Mouse (Mus musculus) testis, postnatal 10 days (tissue): ENCODE measurements around the gene Gatb.

ENCODE experiments used
- DNase-seq: peaks from one replicate; pipeline ENCODE4 v3.0.0; 2021; ENCODE audit warnings: low spot score

Gatb gene

DNA sequence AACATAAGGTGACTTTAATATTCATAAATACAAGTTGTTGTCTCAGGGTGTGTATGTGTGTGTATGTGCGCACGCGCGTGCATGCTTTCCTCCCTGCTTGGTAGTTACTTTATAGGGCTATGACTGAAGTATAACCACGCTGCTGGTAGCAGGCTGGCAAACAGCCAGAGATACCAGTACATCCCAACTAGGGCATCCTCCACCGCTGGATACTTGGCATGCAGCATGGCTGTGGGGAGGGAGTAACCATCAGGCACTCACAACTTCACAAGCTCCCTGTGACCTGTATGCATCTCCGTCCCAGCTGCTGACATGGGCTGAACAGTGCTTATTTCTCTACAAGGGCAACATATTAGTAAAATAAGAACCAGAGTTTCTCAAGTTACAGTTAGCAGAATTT, 85.8 kb downstream of the Gatb start:
- DNase-seq = no peak

DNA sequence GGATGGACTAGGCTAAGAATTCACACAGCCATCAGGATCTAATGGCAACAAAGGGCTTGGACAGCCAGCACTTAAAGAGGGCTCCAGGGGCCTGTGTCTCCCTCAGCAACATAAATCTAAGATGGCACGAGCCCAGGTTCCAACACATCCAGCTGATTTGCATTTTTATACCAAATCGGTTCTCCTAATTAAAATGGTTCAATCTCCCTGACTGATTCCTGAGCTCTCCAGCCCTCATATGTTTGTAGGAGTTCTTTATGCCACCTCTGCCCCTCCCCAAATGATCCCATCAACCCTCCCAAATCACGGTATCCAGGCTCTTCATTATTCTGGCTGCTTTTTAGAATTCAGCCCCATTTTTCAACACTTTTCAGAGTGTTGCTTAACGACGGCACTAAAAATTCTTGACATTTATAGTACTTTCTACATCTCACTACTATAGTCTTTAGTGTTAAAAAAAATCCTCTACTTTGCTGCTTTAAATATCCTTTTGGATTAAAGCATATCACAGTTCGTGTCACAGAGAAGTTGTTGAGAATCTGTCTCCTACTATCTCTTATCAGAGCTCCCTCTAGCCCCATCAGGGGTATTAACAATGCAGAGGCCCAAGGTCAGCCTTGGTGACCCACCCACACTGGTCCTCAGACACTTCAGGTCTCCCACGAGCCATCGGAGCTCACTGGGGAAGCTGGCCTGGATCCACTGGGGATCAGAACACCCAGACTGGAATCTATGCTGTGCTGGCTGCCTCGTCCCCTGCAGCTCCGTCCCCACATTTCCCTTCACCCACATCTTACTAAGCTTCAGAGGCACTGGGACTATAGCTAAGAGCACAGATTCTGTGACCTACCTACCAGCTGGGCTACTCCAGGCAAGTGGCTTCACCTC, 88.3 kb downstream of the Gatb start:
- DNase-seq = no peak

DNA sequence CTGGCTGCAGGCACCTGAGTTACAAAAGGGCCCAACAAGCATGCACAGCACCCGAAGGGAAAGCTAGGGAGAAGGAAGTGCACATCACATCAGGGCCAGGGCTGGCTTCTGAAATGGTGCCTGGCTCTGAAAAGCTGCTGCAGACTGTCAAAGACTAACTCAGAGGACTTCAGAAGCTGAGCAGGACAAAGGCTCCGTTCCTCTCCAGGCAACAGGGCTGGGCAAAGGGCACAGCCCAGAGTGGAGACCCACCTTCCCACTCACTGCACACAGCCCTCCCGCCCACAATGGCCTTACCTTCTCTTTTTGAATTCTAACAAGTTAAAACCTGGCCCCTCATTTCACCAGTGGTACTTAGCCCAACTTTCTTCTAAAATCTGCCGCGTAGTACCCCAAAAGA, 89.9 kb downstream of the Gatb start:
- no peak for DNase-seq

DNA sequence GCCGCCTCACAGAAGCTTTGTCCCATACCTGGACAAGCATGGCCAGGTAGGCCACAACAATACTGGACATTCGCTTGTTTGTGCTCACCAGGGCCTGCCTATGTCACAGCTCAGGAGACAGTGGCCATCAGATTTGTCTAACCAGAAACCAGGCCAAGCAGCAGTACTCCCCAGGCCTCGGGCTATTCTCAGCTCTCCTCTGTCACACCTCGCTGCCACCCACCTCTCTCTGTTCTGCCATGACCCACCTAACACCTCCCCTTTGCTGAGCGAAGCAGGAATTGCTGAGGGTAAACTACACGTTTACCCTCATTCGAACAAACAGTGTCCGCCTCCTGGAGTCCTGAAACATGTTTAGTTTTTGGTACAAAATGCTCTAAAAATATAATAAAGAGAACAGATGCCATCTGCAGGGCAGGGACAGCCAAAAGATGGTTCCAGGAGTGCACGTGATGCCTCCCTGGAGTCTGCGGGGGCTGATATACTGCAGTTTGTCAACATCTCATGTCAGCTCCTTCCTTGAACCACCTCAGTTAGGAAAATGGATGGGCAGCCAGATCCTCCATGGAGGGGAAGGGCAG, 90.8 kb downstream of the Gatb start:
- no peak for DNase-seq

DNA sequence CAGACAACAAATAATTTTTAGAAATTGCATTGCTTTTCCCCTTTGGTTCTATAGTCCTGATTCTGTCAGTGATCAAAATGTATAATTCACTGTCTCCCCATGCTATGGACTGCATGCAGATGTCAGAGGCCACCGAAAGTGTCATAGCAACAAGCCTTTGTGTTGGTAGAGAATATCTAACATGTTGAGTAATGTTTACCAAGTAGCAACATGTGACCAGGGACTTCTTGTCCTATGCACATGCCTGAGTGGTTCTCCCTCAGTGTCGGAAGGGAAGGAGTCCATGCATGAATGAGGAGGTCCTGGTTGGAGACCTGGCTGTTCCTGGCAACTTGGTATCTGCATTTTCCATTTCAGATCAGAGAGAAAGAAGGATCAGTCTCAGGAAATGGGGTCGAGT, 92.2 kb downstream of the Gatb start:
- DNase-seq = no peak

DNA sequence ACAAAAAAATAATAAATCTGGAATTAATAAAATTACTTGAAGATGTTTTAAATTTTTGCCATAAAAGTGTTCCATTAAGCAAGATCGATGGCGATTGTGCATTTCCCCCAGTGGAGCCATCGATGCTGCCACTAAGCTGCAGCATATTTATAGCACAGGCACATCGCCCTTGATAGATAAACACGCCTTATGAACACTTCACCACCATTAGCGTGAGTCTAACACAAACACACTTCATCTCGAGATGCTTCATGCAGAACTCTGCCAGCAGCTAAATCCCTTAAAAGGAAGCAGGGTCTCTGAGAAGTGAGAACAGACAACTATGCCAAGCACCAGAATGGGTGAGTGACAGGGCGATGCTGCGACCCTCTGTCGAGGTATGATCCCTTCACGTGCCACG, 92.8 kb downstream of the Gatb start:
- no peak for DNase-seq

DNA sequence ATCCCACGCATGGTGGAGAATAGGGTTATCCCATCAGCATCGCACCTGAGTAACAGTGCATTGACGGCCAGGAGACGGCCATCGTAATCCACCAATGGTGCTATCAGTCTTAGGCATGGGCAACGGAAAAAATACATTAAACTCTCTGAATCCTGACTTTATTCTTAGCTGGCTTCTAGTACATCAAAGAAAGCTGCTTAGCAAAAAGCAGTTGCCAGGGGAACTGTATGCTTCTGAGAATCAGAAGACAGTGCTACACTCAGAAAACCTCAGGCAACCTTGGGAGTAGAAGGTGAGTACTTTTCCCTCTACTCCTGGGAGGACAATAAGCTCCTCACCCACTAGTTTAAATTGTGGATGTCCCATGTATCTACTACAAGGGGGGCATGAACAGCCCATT, 93.8 kb downstream of the Gatb start:
- no peak for DNase-seq

DNA sequence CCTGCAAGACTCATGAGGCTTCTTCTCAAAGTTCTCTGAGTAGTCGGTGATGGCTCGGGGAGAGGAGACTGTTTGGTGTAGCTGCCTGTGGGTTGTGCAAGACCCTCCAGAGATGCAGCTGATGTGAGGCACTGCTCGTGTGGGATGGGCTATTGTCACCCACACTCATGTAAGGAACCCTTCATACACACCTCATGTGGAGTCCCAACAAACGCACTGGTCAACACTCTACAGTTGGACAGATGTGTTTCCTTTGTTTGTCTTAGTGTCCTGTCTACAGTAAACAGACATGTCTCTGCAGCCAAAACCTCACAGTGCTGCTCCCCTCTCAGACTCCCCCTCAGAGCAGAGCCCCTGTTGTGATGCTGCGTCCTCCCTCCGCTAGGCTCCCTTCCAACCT, 95.9 kb downstream of the Gatb start:
- DNase-seq = no peak

DNA sequence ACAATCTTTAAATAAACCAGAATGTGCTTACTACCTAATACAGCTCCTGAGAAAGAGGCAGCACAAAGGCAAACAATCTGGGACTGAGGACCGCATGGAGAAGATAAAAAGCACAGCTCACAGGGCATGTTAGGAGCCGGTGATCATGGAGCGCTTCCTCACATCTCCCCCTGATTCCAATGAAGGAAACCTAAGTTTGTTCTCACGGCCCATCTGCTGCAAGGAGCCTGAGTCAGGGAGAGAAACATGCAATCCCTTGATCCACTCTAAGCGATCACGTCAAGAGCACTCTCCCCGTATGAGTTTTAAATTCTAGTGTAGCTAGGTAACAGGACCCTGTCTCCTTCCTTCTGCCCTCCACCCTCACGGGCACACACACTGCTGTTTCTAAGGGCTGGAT, 103.2 kb downstream of the Gatb start:
- DNase-seq = no peak

DNA sequence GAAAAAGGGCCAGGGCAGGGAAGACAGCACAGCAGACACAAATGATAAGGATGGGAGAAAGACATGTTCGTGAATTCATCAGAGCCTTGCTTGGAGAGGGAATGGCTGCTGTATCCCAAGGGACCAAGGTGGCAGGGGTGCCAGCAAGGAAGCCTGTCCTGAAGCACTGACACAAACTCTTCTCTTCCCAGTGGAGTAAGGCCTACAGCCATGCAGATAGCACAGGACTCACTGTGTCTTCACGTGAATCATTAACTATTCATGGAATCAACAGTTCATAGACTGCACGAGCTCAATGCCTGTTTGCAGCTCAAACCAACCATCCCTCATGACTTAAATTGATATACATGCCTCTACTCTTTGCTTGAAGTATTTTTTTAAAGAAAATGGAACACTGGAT, 104.0 kb downstream of the Gatb start:
- DNase-seq = no peak

DNA sequence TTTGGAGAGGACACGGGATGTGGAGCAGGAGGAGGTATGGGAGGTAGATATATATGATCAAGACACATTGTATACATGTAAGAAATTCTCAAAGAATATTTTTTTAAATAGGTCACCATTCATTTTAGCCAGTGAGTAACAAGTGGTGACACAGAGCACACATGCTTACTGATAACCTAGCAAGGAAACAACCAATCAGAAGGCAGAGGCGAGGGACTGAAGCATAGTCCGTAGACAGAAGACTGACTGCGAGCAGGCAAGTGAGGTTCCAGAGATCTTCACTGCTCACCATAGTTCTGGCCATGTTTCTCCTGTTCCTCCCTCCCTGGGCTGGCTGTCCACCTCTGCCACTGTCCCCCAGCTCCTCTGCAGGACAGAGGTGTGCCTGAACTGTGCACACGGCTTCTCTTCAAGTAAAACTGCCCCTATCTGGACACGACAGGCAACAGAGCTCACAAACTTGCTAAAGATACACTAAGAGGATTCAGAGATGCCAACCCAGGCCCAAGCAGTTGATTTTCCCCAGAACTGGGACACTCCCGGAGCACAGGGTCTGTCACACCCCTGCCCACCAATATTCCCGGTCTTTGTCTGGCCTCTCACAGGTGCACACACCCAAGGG, 105.5 kb downstream of the Gatb start:
- DNase-seq = no peak

DNA sequence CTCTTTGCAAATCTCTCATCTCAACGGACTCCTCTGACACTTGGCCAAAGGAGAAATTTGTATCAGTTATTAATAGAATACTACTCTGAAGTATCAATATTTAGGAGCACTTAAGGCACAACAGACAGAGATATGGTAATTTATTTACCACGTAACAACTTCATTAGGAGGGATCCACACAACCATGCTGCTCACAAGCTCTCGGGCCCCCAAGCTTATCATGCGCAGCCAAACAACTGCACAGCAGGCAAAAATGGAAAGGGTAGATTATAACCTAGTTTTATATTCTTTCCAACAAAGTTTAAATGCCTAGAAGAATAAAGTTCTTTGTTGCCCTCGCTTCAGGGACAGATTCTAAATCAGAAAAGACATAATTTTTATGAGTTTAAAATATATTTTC, 106.0 kb downstream of the Gatb start:
- DNase-seq = no peak

DNA sequence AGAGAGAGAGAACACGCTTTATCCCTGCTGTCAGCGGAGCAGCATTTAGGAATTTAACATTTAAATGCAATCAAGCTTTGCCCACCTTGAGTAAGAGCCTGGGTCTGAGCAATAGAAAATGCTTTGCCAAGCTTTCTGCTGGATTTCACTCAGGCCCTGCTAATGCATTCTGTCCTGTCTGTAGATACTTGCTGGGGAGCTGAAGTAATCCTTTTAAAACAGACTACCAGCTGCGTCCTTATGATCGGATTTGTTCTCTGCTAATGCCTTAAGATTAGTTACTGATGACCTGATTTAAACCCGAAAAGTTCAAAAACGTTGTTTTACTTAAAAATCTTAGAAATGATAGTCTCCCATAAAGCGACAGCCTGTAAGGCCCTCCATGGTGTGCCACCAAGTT, 107.2 kb downstream of the Gatb start:
- no peak for DNase-seq

DNA sequence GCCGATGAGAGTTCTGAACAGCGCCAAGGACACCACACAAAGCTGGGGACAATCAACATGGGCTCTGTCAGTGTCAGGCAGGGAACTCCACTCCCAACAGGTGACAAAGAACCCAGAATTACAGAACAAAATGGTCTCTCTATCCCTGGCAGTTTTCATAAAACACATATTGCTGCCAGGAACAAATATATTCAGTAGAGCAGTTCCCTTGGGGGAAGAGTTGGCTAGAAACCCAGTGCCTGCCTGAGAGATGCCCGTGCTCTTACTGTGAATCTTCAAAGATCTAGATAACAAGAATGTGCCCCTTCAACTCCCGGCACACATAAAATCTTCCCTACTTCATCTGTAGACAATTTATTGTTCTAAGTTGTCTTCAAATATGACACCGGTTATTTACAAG, 109.7 kb downstream of the Gatb start:
- no peak for DNase-seq

DNA sequence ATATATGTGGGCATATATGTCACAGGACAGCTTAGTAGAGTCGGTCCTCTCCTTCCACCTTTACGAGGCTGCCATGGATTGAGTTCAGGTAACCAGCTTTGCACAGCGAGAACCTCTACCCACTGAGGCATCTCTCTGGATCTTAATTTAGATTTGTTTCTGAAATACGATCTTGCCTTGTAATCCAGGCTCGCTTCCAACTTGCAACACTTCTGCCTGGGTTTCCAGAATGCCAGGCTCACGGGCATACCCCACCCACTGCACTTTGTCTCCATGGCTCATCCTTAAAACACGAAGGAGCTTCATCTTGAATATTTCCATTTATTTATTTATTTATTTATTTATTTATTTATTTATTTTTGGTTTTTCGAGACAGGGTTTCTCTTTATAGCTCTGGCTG, 111.4 kb downstream of the Gatb start:
- no peak for DNase-seq

DNA sequence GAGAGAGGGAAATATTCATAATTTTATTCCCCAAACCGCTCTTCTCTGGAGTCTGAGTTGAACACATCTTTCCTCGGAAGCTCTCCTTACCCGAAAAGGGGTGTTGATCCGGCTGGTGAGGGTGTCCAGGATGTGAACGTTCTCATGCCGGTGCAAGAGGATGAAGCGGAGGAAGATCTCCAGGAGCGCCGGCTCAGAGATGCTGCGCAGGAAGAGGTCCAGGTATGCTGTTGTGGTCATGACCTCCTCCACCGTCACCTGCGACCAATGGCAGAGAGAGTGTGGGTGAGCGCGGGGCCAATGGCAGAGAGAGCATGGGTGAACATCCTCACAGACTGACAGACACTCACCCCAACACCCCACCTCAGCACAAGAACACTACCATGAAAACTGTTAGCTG, 114.4 kb downstream of the Gatb start:
- DNase-seq = no peak

DNA sequence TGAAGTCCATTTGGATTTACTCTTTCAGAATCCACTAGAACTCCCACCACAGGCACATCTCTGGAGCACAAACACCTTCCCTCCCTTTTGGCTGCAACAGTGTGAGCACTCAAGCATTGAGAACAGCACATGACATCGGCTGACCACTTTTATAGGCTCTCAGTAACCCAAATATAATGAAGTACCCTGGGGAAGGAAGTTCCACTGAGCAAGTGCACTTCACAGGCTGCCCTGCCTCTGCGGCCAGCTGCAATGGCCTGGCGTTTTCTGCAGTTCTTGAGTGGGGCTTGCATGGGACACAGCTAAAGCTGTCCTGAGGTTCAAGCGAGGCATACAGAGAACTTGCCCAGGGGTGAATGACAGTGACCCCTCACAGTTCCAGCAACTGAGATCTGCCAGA, 117.2 kb downstream of the Gatb start:
- DNase-seq = no peak

DNA sequence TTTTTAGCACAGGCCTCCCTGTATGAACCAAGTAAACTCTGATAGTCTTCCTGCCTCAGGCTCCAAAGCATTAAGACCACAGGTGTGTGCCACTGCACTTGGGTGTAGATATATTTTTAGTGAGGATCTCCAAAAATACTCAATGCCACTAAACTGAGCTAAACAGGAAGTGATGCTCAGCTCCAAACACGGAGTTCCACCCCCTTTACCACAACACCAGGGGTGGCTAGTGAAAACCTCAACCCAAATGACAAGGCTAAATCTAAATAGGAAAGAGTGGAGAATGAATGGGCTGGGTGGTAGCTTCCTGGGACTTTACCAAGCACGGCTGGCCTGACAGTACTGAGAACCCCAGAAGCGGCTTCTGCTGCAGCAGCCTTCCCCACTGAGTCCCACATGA, 119.1 kb downstream of the Gatb start:
- DNase-seq = no peak

DNA sequence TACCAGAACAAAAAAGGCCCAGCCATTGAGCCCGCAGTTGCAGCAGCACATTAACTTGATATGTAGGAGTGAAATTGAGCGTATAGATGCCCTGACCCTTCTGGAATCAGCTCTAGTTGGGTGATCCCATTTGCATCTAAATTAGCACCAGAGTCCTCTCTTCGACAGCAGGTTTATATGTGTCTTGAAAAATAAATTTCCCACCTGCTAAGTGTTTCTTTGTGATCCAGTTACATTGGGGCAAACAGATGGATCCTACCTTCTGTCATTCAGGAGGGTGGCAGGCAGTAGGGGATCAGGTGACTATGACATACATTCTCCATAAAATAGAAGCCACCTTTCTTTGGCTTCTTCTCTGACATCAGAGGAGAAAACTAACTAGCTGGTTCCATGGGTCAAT, 121.1 kb downstream of the Gatb start:
- no peak for DNase-seq

DNA sequence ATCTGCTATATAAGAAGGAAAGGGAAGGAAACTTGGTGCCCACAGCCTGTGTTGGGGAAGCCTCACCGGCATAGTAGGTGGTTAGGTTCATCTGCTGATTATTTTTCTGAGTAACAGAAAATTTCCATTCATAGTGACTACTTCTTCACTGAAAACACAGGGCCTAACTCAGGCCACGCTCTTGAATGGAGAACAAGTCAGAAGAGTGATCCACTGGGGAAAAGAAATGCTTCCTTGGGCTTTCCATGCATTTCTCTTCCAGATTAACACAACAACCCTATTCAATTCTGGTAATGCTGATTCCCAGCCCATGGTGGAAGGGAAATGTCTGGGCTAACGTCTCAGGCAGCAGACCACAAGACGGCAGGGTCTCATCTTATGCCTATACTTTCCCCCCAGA, 124.6 kb downstream of the Gatb start:
- DNase-seq = peak; percentile 2

DNA sequence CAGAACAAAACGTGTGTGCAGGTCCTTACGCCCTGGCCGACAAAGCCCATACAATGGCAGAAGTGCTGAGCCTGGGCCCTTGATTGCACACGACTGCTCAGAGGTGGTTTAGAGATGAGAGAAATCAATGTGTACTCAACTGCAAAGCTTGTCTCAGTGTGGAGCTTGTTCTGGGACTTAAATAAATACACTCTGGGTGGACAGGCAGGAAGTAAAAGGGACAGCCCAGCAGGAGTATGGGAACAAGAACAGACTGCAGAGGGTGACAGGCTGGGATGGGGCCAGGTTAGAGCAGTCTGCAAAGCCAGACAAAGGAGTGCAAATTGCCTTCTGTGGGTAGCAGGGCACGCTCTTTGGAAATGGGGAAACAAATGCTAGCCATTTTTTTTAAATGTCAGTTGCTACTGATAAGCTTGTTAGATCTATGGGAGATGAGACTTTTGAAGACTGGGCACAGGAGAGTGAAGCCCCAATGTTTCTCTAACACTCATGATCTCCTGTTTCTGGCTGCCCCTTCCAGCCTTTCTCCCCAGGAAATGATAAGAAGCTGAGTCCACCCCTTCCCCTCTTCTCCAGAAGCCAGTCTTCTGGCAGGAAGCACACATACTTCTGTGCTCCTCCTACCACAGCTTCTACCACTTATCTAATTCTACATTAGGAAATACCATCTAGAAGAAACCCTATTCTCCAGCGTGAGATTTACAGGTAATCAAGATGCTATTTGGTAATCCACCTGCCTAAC, 129.4 kb downstream of the Gatb start:
- DNase-seq = no peak
